Mouse (Mus musculus): ENCODE results near the gene Ckap5. TPM values are rescaled to one million over a fixed set of nuclear protein-coding genes. Genes with fewer than 3 reads are reported as not detected.
"Not testable (repeated sequence)": the region's sequence is repeated elsewhere in the genome, so short reads cannot be mapped to it uniquely, and the experiment has no call there.

Ckap5 gene
- polyA plus RNA-seq (2015; fragmentation: Nextera tagmentation; extraction: Ambion mirVana): 75.6 and 84.9 TPM in 2 replicates

DNA sequence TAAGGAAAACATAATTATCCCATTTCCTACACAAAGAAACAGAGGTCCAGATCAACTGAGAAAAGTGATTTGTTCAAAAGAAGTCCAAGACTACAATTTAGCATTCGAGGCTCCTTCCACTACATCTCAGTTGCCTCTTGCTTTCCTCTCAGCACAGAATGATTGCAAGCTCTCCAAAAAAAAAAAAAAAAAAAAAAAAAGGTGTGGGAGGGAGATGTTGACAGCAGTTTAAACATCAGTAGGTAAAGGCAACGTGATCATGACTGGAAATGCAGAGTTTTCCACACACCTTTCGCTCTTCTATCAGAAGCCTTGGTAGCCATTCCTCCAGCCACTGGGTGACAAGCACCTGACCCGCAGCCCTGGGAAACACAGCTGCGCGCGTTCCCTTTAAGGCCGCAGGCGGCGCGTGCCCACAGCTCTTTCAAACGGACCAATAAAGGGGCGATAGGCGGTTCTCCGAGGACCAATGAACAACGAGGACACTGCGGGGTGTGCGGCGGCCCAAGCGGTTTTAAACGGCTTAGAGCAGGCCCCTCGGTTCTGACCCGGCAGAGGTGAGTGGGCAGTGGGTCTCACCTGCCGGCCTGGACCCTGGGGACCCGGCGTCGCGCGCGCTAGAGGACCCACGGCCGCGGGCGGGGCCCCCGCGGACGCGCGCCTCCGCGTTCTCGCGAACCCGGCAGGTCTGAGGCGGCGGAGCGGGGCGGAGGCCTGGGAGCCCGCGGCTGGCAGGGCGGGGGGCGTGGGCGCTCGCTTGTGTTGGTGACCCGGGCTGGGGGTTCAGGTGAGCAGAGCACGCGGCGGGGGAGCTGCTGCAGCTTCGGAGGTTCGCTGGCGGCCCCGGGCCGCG, at the start of gene Ckap5:
TSS of gene Ckap5 (plus strand) at position 469 of the 853 bp plus-strand sequence.
- peak within 1 kb of the TSS; percentile 97 for H3K4me3 ChIP-seq (ENCODE audit: low read length)
- H3K27me3 ChIP-seq (ENCODE audit: control insufficient read depth, insufficient read depth, low read depth, low read length): no peaks in the 10 kb centered on the region
- no peaks in the 10 kb centered on the region for H3K36me3 ChIP-seq (ENCODE audit: control insufficient read depth, insufficient read depth, low read length)
- H3K9me3 ChIP-seq (ENCODE audit: control insufficient read depth, low read length): no peaks in the 10 kb centered on the region
- WGBS: under 1% methylated on average over 60 of the region's 64 CpGs
- H3K4me2 ChIP-seq (ENCODE audit: low read depth, low read length): peak within 1 kb of the TSS; percentile 78
- H3K27ac ChIP-seq (ENCODE audit: low read length): peak within 1 kb of the TSS; percentile 80
- peak within 1 kb of the TSS; percentile 98 for H3K9ac ChIP-seq (ENCODE audit: low read length)
- peak; percentile 99 for ATAC-seq (ENCODE audit: low read depth)
- peaks cover 9% of the 10 kb centered on the region for H3K4me1 ChIP-seq (replicated peaks; ENCODE audit: control insufficient read depth, insufficient read depth, low read length)

DNA sequence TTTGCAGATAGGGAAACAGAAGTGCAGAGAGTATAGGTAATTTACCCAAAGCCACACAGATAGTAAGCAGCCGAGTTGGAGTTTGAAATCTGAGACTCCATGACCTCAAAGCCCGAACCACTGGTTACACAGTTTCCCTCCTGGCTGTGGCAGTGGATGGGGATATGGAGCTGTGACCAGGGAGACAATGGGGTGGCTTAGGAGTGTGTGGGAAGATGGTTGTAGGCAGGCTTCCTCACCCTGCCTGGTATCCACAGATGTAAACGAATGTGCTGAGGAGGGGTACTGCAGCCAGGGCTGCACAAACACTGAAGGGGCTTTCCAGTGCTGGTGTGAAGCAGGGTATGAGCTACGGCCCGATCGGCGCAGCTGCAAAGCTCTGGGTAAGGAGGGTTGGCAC, 49.7 kb upstream of the Ckap5 start:
- Histone ChIP-seq H3K4me3 (ENCODE audit: low read length) (no peak overlapping the region), H3K36me3 (ENCODE audit: control insufficient read depth, insufficient read depth, low read length) (peaks cover 62% of the 10 kb centered on the region), H3K27ac (ENCODE audit: low read length) (no peak overlapping the region)

DNA sequence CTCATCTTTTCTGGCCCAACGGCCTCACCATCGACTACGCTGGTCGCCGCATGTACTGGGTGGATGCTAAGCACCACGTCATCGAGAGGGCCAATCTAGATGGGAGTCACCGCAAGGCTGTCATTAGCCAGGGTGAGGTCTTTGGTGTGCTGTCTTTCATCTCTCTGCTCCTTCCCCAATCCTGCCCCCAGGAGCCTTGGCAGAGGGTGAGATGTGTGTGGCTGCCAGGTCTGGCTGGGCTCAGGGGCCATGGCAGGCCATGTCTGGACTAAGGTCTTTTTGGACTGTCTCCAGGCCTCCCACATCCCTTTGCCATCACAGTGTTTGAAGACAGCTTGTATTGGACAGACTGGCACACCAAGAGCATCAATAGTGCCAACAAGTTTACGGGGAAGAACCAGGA, 46.2 kb upstream of the Ckap5 start:
- Histone ChIP-seq H3K27me3 (ENCODE audit: control insufficient read depth, insufficient read depth, low read depth, low read length) (no peaks in the 10 kb centered on the region), H3K36me3 (ENCODE audit: control insufficient read depth, insufficient read depth, low read length) (peaks cover 63% of the 10 kb centered on the region), H3K9ac (ENCODE audit: low read length) (no peak overlapping the region), H3K9me3 (ENCODE audit: control insufficient read depth, low read length) (no peaks in the 10 kb centered on the region), H3K4me1 (replicated peaks; ENCODE audit: control insufficient read depth, insufficient read depth, low read length) (no peaks in the 10 kb centered on the region), H3K4me3 (ENCODE audit: low read length) (no peak overlapping the region), H3K4me2 (ENCODE audit: low read depth, low read length) (no peak overlapping the region), H3K27ac (ENCODE audit: low read length) (no peak overlapping the region)
- WGBS: 93% methylated on average over 9 of the region's 9 CpGs
- ATAC-seq (ENCODE audit: low read depth): no peak

More for the DNA sequence above, 49.7 kb upstream of the Ckap5 start:
- ATAC-seq (ENCODE audit: low read depth): no peak
- WGBS: 77% methylated on average over 7 of the region's 7 CpGs
- no peaks in the 10 kb centered on the region for H3K9me3 ChIP-seq (ENCODE audit: control insufficient read depth, low read length)
- peaks cover 10% of the 10 kb centered on the region for H3K4me1 ChIP-seq (replicated peaks; ENCODE audit: control insufficient read depth, insufficient read depth, low read length)
- H3K4me2 ChIP-seq (ENCODE audit: low read depth, low read length): no peak overlapping the region
- no peak overlapping the region for H3K9ac ChIP-seq (ENCODE audit: low read length)
- no peaks in the 10 kb centered on the region for H3K27me3 ChIP-seq (ENCODE audit: control insufficient read depth, insufficient read depth, low read depth, low read length)

DNA sequence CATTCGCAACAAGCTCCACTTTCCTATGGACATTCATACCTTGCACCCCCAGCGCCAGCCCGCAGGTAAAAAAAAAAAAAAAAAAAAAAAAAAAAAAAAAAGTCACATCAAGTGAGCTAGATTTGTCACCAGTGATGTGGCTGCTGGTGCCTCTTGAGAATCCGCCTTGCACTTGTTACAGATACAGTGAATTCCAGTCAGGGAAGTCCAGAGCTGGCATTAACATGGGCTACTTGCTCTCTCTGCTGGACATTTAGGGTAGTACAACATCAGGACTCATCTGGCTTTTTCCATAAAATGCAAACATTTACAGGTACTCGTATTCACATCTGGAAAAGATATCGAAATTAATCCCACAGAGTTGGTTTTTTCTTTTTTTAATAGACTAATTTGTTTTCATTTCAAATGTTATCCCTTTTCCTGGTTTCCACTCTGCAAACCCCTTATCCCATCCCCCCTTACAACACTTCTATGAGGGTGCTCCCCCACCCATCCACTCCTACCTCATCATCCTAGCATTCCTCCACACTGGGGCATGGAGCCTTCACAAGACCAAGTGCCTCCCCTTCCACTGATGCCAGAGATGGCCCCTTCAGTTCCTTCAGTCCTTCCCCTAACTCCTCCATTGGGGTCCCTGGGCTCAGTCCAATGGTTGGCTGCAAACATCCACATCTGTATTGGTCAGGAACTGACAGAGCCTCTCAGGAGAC, 45.6 kb upstream of the Ckap5 start:
- Histone ChIP-seq H3K27ac (ENCODE audit: low read length) (no peak overlapping the region), H3K36me3 (ENCODE audit: control insufficient read depth, insufficient read depth, low read length) (peaks cover 64% of the 10 kb centered on the region), H3K9me3 (ENCODE audit: control insufficient read depth, low read length) (no peaks in the 10 kb centered on the region), H3K27me3 (ENCODE audit: control insufficient read depth, insufficient read depth, low read depth, low read length) (no peaks in the 10 kb centered on the region), H3K4me3 (ENCODE audit: low read length) (no peak overlapping the region), H3K4me1 (replicated peaks; ENCODE audit: control insufficient read depth, insufficient read depth, low read length) (no peaks in the 10 kb centered on the region), H3K4me2 (ENCODE audit: low read depth, low read length) (no peak overlapping the region), H3K9ac (ENCODE audit: low read length) (no peak overlapping the region)
- ATAC-seq (ENCODE audit: low read depth): peak; percentile 70
- WGBS: 59% methylated on average over 6 of the region's 6 CpGs

DNA sequence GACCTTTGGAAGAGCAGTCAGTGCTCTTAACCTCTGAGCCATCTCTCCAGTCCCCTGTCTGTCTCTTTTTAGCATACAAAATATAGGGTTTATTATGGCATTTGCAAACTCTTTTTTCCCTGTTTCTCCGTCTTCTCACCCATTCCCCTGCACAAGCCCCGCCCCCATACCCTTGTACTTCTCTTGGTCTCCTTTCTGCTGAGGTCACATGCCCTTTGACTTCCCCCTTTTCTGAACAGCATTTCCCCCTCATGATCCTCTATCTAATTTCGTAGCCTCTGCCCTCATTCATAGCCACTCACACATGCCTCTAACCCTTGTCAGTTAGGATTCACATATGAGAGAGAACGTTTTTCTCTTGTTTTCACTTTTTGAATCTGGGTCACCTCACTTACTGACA, 41.9 kb upstream of the Ckap5 start:
- WGBS: 83% methylated on average over 4 of the region's 4 CpGs
- no peaks in the 10 kb centered on the region for H3K27me3 ChIP-seq (ENCODE audit: control insufficient read depth, insufficient read depth, low read depth, low read length)
- no peak overlapping the region for H3K4me2 ChIP-seq (ENCODE audit: low read depth, low read length)
- peaks cover 60% of the 10 kb centered on the region for H3K36me3 ChIP-seq (ENCODE audit: control insufficient read depth, insufficient read depth, low read length)
- no peaks in the 10 kb centered on the region for H3K9me3 ChIP-seq (ENCODE audit: control insufficient read depth, low read length)
- no peak overlapping the region for H3K4me3 ChIP-seq (ENCODE audit: low read length)
- H3K4me1 ChIP-seq (replicated peaks; ENCODE audit: control insufficient read depth, insufficient read depth, low read length): no peaks in the 10 kb centered on the region
- no peak for ATAC-seq (ENCODE audit: low read depth)
- no peak overlapping the region for H3K27ac ChIP-seq (ENCODE audit: low read length)
- no peak overlapping the region for H3K9ac ChIP-seq (ENCODE audit: low read length)

DNA sequence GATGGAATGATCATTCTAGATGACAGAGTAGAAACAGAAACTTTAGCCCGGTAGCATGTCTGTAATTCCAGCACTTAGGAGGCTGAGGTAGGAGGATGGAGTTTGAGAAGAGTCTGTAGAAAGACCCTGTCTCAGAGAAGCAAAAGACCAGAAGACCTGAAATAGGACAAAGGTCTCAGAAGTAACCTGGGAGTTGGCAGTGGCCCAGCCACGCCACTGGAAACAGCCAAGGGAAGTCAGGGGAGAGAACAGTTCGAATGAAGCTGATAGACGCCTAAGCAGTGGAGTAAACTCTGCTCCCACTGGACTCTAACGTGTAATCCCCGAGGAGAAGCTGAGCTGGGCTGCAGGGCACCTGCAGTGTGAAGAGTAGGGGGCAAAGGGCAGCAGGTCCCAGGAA, 41.3 kb upstream of the Ckap5 start:
- ATAC-seq (ENCODE audit: low read depth): no peak
- peaks cover 63% of the 10 kb centered on the region for H3K36me3 ChIP-seq (ENCODE audit: control insufficient read depth, insufficient read depth, low read length)
- WGBS: 81% methylated on average over 6 of the region's 6 CpGs
- no peak overlapping the region for H3K27ac ChIP-seq (ENCODE audit: low read length)
- no peaks in the 10 kb centered on the region for H3K27me3 ChIP-seq (ENCODE audit: control insufficient read depth, insufficient read depth, low read depth, low read length)
- no peak overlapping the region for H3K9ac ChIP-seq (ENCODE audit: low read length)
- H3K4me2 ChIP-seq (ENCODE audit: low read depth, low read length): no peak overlapping the region
- H3K4me1 ChIP-seq (replicated peaks; ENCODE audit: control insufficient read depth, insufficient read depth, low read length): no peaks in the 10 kb centered on the region
- no peaks in the 10 kb centered on the region for H3K9me3 ChIP-seq (ENCODE audit: control insufficient read depth, low read length)
- no peak overlapping the region for H3K4me3 ChIP-seq (ENCODE audit: low read length)

DNA sequence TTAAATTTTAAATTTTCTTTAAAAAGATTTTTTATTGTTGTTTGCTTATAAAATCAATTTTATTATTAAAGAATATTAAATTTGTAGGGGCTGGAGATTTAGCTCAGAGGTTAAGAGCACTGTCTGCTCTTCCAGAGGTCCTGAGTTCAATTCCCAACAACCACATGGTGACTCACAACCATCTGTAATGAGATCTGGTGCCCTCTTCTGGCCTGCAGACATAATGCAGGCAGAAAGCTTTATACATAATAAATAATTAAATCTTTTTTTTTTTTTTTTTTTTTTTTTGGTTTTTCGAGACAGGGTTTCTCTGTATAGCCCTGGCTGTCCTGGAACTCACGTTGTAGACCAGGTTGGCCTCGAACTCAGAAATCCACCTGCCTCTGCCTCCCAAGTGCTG, 39.3 kb upstream of the Ckap5 start:
- H3K27ac ChIP-seq (ENCODE audit: low read length); ATAC-seq (ENCODE audit: low read depth); H3K9me3 ChIP-seq (ENCODE audit: control insufficient read depth, low read length); H3K27me3 ChIP-seq (ENCODE audit: control insufficient read depth, insufficient read depth, low read depth, low read length); H3K4me2 ChIP-seq (ENCODE audit: low read depth, low read length); H3K9ac ChIP-seq (ENCODE audit: low read length); H3K4me1 ChIP-seq (replicated peaks; ENCODE audit: control insufficient read depth, insufficient read depth, low read length); H3K4me3 ChIP-seq (ENCODE audit: low read length): not testable (repeated sequence)
- peaks cover 67% of the 10 kb centered on the region for H3K36me3 ChIP-seq (ENCODE audit: control insufficient read depth, insufficient read depth, low read length)
- WGBS: 42% methylated on average over 3 of the region's 3 CpGs

DNA sequence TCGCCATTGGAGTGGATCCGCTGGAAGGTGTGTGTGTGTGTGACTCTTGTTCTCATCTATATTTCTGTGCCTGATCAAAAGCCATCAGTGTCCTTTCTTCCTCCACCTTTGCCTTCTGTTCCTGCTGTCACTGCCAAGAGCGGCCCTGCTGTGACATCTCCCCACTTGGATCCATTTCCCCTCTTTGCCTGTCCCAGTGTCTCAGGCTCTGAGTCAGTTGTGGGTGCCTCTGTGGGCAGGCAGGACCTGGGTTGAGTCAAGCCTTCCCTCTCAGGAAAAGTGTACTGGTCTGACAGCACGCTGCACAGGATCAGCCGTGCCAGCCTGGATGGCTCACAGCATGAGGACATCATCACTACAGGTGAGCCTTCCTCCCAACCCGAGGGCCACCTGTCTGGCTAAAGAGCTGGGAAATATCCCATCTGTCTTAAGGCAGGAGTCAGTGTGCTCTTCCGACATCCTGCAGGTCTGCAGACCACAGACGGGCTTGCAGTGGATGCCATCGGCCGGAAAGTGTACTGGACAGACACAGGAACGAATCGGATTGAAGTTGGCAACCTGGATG, 34.4 kb upstream of the Ckap5 start:
- Histone ChIP-seq H3K27me3 (ENCODE audit: control insufficient read depth, insufficient read depth, low read depth, low read length) (no peaks in the 10 kb centered on the region), H3K4me2 (ENCODE audit: low read depth, low read length) (no peak overlapping the region), H3K4me3 (ENCODE audit: low read length) (no peak overlapping the region), H3K4me1 (replicated peaks; ENCODE audit: control insufficient read depth, insufficient read depth, low read length) (no peaks in the 10 kb centered on the region), H3K9me3 (ENCODE audit: control insufficient read depth, low read length) (no peaks in the 10 kb centered on the region), H3K36me3 (ENCODE audit: control insufficient read depth, insufficient read depth, low read length) (peaks cover 72% of the 10 kb centered on the region), H3K27ac (ENCODE audit: low read length) (no peak overlapping the region), H3K9ac (ENCODE audit: low read length) (no peak overlapping the region)
- ATAC-seq (ENCODE audit: low read depth): no peak
- WGBS: 92% methylated on average over 12 of the region's 12 CpGs

DNA sequence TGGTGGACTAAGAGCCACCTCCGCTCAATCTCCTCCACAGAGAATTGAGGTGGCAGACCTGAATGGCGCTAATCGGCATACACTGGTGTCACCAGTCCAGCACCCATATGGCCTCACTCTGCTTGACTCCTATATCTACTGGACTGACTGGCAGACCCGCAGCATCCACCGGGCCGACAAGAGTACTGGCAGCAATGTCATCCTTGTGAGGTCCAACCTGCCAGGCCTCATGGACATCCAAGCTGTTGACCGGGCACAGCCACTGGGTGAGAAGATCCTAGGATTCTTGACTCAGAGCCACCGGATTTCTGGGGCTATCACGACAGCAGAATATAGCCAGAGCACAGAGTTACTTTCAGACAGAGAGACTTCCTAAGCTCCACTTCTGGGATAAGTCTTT, 32.6 kb upstream of the Ckap5 start:
- Histone ChIP-seq H3K9ac (ENCODE audit: low read length) (no peak overlapping the region), H3K4me1 (replicated peaks; ENCODE audit: control insufficient read depth, insufficient read depth, low read length) (no peaks in the 10 kb centered on the region), H3K27me3 (ENCODE audit: control insufficient read depth, insufficient read depth, low read depth, low read length) (no peaks in the 10 kb centered on the region), H3K9me3 (ENCODE audit: control insufficient read depth, low read length) (no peaks in the 10 kb centered on the region), H3K27ac (ENCODE audit: low read length) (no peak overlapping the region), H3K4me2 (ENCODE audit: low read depth, low read length) (no peak overlapping the region), H3K36me3 (ENCODE audit: control insufficient read depth, insufficient read depth, low read length) (peaks cover 74% of the 10 kb centered on the region), H3K4me3 (ENCODE audit: low read length) (no peak overlapping the region)
- WGBS: 95% methylated on average over 9 of the region's 9 CpGs
- no peak for ATAC-seq (ENCODE audit: low read depth)

All from lung, embryonic 16.5 days (tissue).